ENCODE assay signal across 21 mouse cellular contexts in the genomic region with DNA sequence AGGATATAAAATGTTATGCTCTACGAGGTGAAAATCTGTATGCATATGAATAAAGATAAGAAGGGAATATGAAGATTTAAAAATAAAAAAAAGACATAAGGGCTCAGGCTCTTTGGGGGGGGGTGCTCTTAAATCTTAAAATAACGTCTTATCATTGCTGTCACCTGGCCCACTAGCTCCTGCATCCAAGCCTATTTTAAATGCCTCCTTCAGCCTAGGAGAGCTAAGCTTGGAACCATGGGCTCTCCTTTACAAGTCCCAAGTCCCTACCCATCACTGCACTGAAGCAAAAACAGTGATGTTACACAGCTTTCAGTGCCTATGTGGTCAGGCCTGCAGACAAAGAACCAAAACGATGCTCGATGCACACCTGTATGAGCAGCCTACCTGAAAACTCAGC.
"Had no signal": no experiment of that assay in that cellular context is flagged by ENCODE, and none has a peak within 500 bp of the region (broad histone marks: within the 10 kb centered on the region; RNA-seq: fewer than 3 reads in every experiment).

No protein-coding gene starts in this region.

- H3K27me3 ChIP-seq: limb, embryonic 12.5 days; limb, embryonic 15.5 days; midbrain, embryonic 12.5 days; midbrain, embryonic 15.5 days; neural tube, embryonic 12.5 days; neural tube, embryonic 15.5 days; stomach, embryonic 15.5 days had no signal

- H3K4me3 ChIP-seq: limb, embryonic 12.5 days; limb, embryonic 15.5 days; midbrain, embryonic 12.5 days; midbrain, embryonic 15.5 days; neural tube, embryonic 12.5 days; neural tube, embryonic 15.5 days; stomach, embryonic 15.5 days had no signal

- H3K4me2 ChIP-seq: limb, embryonic 12.5 days; limb, embryonic 15.5 days; liver, embryonic 11.5 days; lung, embryonic 14.5 days; midbrain, embryonic 12.5 days; midbrain, embryonic 15.5 days; neural tube, embryonic 12.5 days; neural tube, embryonic 15.5 days; stomach, embryonic 15.5 days had no signal

- H3K9ac ChIP-seq: limb, embryonic 12.5 days; limb, embryonic 15.5 days; liver, embryonic 14.5 days; liver, postnatal 0 days; lung, embryonic 14.5 days; midbrain, embryonic 12.5 days; midbrain, embryonic 15.5 days; neural tube, embryonic 12.5 days; neural tube, embryonic 15.5 days; stomach, embryonic 15.5 days had no signal

- H3K9me3 ChIP-seq: limb, embryonic 12.5 days; limb, embryonic 15.5 days; midbrain, embryonic 12.5 days; midbrain, embryonic 15.5 days; neural tube, embryonic 12.5 days; neural tube, embryonic 15.5 days; stomach, embryonic 15.5 days had no signal

- DNase-seq: kidney, postnatal 25 days; layer of hippocampus, adult 9-11 months; left cerebral cortex, postnatal 4 days; liver, postnatal 0 days; lung, embryonic 14.5 days; retina, postnatal 1 day; right cerebral cortex, postnatal 25 days; spleen, adult 18-20 months; thymus, postnatal 25 days had no signal

- H3K27ac ChIP-seq: kidney, postnatal 0 days; limb, embryonic 12.5 days; limb, embryonic 15.5 days; liver, embryonic 14.5 days; macrophage; midbrain, embryonic 12.5 days; midbrain, embryonic 15.5 days; neural tube, embryonic 12.5 days; neural tube, embryonic 15.5 days; stomach, embryonic 15.5 days had no signal

- ATAC-seq: liver, postnatal 0 days; lung, postnatal 0 days; midbrain, embryonic 15.5 days had no signal
